Mouse (Mus musculus) hindbrain, embryonic 15.5 days (tissue): ENCODE measurements around the gene Usp29. TPM values are rescaled to one million over a fixed set of nuclear protein-coding genes. Genes with fewer than 3 reads are reported as not detected.
A peak's percentile ranks its signal among the peaks of the same experiment; 100 is the strongest.

Source experiments
- ATAC-seq: fragments of 200-750 bp; cut with Nextera tagmentation; 2 replicates; pipeline ENCODE4 v1.8.0; 2017; ENCODE audit warnings: low read depth, moderate number of reproducible peaks, moderate TSS enrichment; ENCODE audit not compliant: low FRiP score
- H3K27ac ChIP-seq: fragments of 300-500 bp; sonication (generic); replicated peaks from 2 replicates; pipeline ENCODE4 v1.5.1; 2015; ENCODE audit warnings: mild to moderate bottlenecking, inconsistent platforms
- H3K27me3 ChIP-seq: fragments of 300-500 bp; sonication (generic); 2 replicates; pipeline ENCODE4 v1.6.1; 2015; ENCODE audit warnings: control low read depth, inconsistent platforms
- H3K36me3 ChIP-seq: fragments of 300-500 bp; sonication (generic); 2 replicates; pipeline ENCODE4 v1.6.1; 2015; ENCODE audit warnings: control low read depth, inconsistent platforms
- H3K4me1 ChIP-seq: fragments of 300-500 bp; sonication (generic); replicated peaks from 2 replicates; pipeline ENCODE4 v1.6.1; 2015; ENCODE audit warnings: control low read depth, inconsistent platforms
- H3K4me2 ChIP-seq: fragments of 300-500 bp; sonication (generic); 2 replicates; pipeline ENCODE4 v1.6.1; 2015; ENCODE audit warnings: moderate library complexity, mild to moderate bottlenecking, inconsistent platforms
- H3K4me3 ChIP-seq: fragments of 300-500 bp; sonication (generic); 2 replicates; pipeline ENCODE4 v1.5.1; 2015; ENCODE audit warnings: mild to moderate bottlenecking, inconsistent platforms
- H3K9ac ChIP-seq: fragments of 300-500 bp; sonication (generic); 2 replicates; pipeline ENCODE4 v1.6.1; 2015; ENCODE audit warnings: inconsistent platforms
- H3K9me3 ChIP-seq: fragments of 300-500 bp; sonication (generic); 2 replicates; pipeline ENCODE4 v1.6.1; 2016; ENCODE audit warnings: control low read depth, inconsistent platforms
- WGBS: fragments of 180-500 bp; shearing (Covaris S2); methylation state at CpG from one replicate; pipeline ENCODE4 v1.1.7; 2015; 5-methylcytosine and 5-hydroxymethylcytosine counted together
- polyA plus RNA-seq: library from polyadenylated mRNA; unstranded; fragments of >200 nt; fragmentation: Nextera tagmentation; extraction: Ambion mirVana; gene quantifications from 2 replicates; pipeline ENCODE4 v1.2.1, GENCODE M21; 2015

Gene Usp29
- polyA plus RNA-seq = 28.3 and 30.2 TPM in 2 replicates

GRCm38 (mm10) chr7:6730241-6730640, at the start of gene Usp29, which contains the start of gene Peg3:
Gene Usp29 (plus strand): TSS chr7:6730578.
Gene Peg3 (minus strand): TSS chr7:6730431.
- Histone ChIP-seq H3K27me3 (no peaks in the 10 kb centered on the region), H3K4me2 (peak within 1 kb of the TSS; percentile 48), H3K9me3 (peaks cover 11% of the 10 kb centered on the region; the same call in 1 of the 2 replicates), H3K27ac (peak within 1 kb of the TSS; percentile 93), H3K4me3 (peak within 1 kb of the TSS; percentile 62), H3K9ac (peak within 1 kb of the TSS; percentile 79), H3K4me1 (no peaks in the 10 kb centered on the region), H3K36me3 (peaks cover 3% of the 10 kb centered on the region; the same call in 1 of the 2 replicates)
- WGBS = 49% methylated on average over 24 of the region's 24 CpGs
- peak; percentile 55 for ATAC-seq

- Histone ChIP-seq H3K27me3 (no peaks in the 10 kb centered on the region), H3K4me1 (no peaks in the 10 kb centered on the region), H3K9me3 (no peaks in the 10 kb centered on the region), H3K27ac (no peak overlapping the region), H3K9ac (no peak overlapping the region), H3K36me3 (no peaks in the 10 kb centered on the region), H3K4me2 (no peak overlapping the region), H3K4me3 (no peak overlapping the region)
- WGBS = 97% methylated on average over 6 of the region's 6 CpGs
- no peak for ATAC-seq
Observed at GRCm38 (mm10) chr7:6685511-6685910, 44.9 kb upstream of the Usp29 start.

- ATAC-seq = peak; percentile 100
- 11% methylated on average over 32 of the region's 32 CpGs for WGBS
- no peaks in the 10 kb centered on the region for H3K9me3 ChIP-seq
- no peaks in the 10 kb centered on the region for H3K36me3 ChIP-seq
- peak within 1 kb of the TSS; percentile 76 for H3K4me2 ChIP-seq
- peak within 1 kb of the TSS; percentile 49 for H3K4me3 ChIP-seq
- no peaks in the 10 kb centered on the region for H3K27me3 ChIP-seq
- H3K27ac ChIP-seq = no peak within 1 kb of the TSS
- peak within 1 kb of the TSS; percentile 39 for H3K9ac ChIP-seq
- H3K4me1 ChIP-seq = 0 out of 2 replicates have a peak, but pooled peaks cover 4% of the 10 kb centered on the region
Observed at GRCm38 (mm10) chr7:6696241-6697045, 33.9 kb upstream of the Usp29 start, which contains the start of gene Zim1. Gene Zim1 (minus strand): TSS chr7:6696450.

GRCm38 (mm10) chr7:6699230-6699629, 31.1 kb upstream of the Usp29 start:
- Histone ChIP-seq H3K4me3 (no peak overlapping the region), H3K4me2 (no peak overlapping the region)
- 83% methylated on average over 3 of the region's 3 CpGs for WGBS

GRCm38 (mm10) chr7:6707416-6708015, 22.9 kb upstream of the Usp29 start:
- H3K27me3 ChIP-seq = no peaks in the 10 kb centered on the region
- H3K4me3 ChIP-seq = no peak overlapping the region
- H3K9me3 ChIP-seq = no peaks in the 10 kb centered on the region
- no peaks in the 10 kb centered on the region for H3K4me1 ChIP-seq
- no peak overlapping the region for H3K27ac ChIP-seq
- no peak overlapping the region for H3K4me2 ChIP-seq
- WGBS = 94% methylated on average over 23 of the region's 23 CpGs
- peaks cover 56% of the 10 kb centered on the region for H3K36me3 ChIP-seq
- no peak for ATAC-seq
- no peak overlapping the region for H3K9ac ChIP-seq

More at GRCm38 (mm10) chr7:6699230-6699629, 31.1 kb upstream of the Usp29 start:
- no peak for ATAC-seq
- Histone ChIP-seq H3K4me1 (0 out of 2 replicates have a peak, but pooled peaks cover 4% of the 10 kb centered on the region), H3K27me3 (no peaks in the 10 kb centered on the region), H3K27ac (no peak overlapping the region), H3K9me3 (no peaks in the 10 kb centered on the region), H3K9ac (no peak overlapping the region), H3K36me3 (no peaks in the 10 kb centered on the region)

GRCm38 (mm10) chr7:6708451-6709180, 21.8 kb upstream of the Usp29 start:
- no peak overlapping the region for H3K9ac ChIP-seq
- no peak overlapping the region for H3K27ac ChIP-seq
- no peak overlapping the region for H3K4me2 ChIP-seq
- H3K4me1 ChIP-seq = no peaks in the 10 kb centered on the region
- no peak for ATAC-seq
- no peak overlapping the region for H3K4me3 ChIP-seq
- H3K36me3 ChIP-seq = peaks cover 63% of the 10 kb centered on the region
- 84% methylated on average over 17 of the region's 17 CpGs for WGBS
- no peaks in the 10 kb centered on the region for H3K9me3 ChIP-seq
- H3K27me3 ChIP-seq = no peaks in the 10 kb centered on the region

- no peak for ATAC-seq
- Histone ChIP-seq H3K27me3 (no peaks in the 10 kb centered on the region), H3K4me2 (no peak overlapping the region), H3K4me1 (no peaks in the 10 kb centered on the region), H3K9ac (no peak overlapping the region), H3K36me3 (peaks cover 69% of the 10 kb centered on the region), H3K27ac (no peak overlapping the region), H3K9me3 (no peaks in the 10 kb centered on the region), H3K4me3 (no peak overlapping the region)
- WGBS = 95% methylated on average over 15 of the region's 15 CpGs
Observed at GRCm38 (mm10) chr7:6709396-6709795, 21.0 kb upstream of the Usp29 start.

GRCm38 (mm10) chr7:6727351-6728121, 2.8 kb upstream of the Usp29 start:
- Histone ChIP-seq H3K27me3 (no peaks in the 10 kb centered on the region), H3K4me3 (peak overlapping the region; percentile 62), H3K4me1 (no peaks in the 10 kb centered on the region), H3K9ac (no peak overlapping the region), H3K36me3 (peaks cover 11% of the 10 kb centered on the region), H3K9me3 (peaks cover 11% of the 10 kb centered on the region; the same call in 1 of the 2 replicates), H3K4me2 (peak overlapping the region; percentile 48), H3K27ac (peak overlapping the region; percentile 93)
- WGBS = 55% methylated on average over 19 of the region's 19 CpGs
- peak; percentile 69 for ATAC-seq

- peak; percentile 88 for ATAC-seq
- H3K9ac ChIP-seq = peak overlapping the region; percentile 52; the same call in 1 of the 2 replicates
- 54% methylated on average over 19 of the region's 19 CpGs for WGBS
- peak overlapping the region; percentile 93 for H3K27ac ChIP-seq
- H3K27me3 ChIP-seq = no peaks in the 10 kb centered on the region
- H3K4me2 ChIP-seq = peak overlapping the region; percentile 48
- H3K9me3 ChIP-seq = peaks cover 11% of the 10 kb centered on the region; the same call in 1 of the 2 replicates
- peak overlapping the region; percentile 62 for H3K4me3 ChIP-seq
- peaks cover 11% of the 10 kb centered on the region for H3K36me3 ChIP-seq
- no peaks in the 10 kb centered on the region for H3K4me1 ChIP-seq
Observed at GRCm38 (mm10) chr7:6728263-6728931, 2.0 kb upstream of the Usp29 start.

GRCm38 (mm10) chr7:6729061-6729817, 1.1 kb upstream of the Usp29 start:
- H3K9me3 ChIP-seq = peaks cover 11% of the 10 kb centered on the region; the same call in 1 of the 2 replicates
- H3K36me3 ChIP-seq = peaks cover 5% of the 10 kb centered on the region; the same call in 1 of the 2 replicates
- ATAC-seq = peak; percentile 42
- H3K4me2 ChIP-seq = peak overlapping the region; percentile 48
- no peaks in the 10 kb centered on the region for H3K4me1 ChIP-seq
- no peaks in the 10 kb centered on the region for H3K27me3 ChIP-seq
- peak overlapping the region; percentile 62 for H3K4me3 ChIP-seq
- peak overlapping the region; percentile 93 for H3K27ac ChIP-seq
- H3K9ac ChIP-seq = peak overlapping the region; percentile 79
- WGBS = 52% methylated on average over 37 of the region's 37 CpGs
